Mouse (Mus musculus) T-helper 17 cell (primary cell): Measurements from ENCODE around the gene Anapc4.

ENCODE experiments used
- in situ Hi-C, 2 experiments: fragments of 300-600 bp; cut with MboI, MseI; formaldehyde crosslinking; loops; 1 replicate in 1 of 2; 2 replicates in 1 of 2; pipeline ENCODE4 v1.15.1; 2025; ENCODE audit warnings: high pct_unique_total_duplicates in 2 of 2

Gene Anapc4

GRCm38 (mm10) chr5:52866361-52867155 is 32.7 kb downstream of the Anapc4 start:
- in situ Hi-C loops, result no loop called here

- in situ Hi-C loops, result no loop called here
Measured at GRCm38 (mm10) chr5:52868918-52869703, 35.3 kb downstream of the Anapc4 start.

GRCm38 (mm10) chr5:52871461-52871860 is 37.6 kb downstream of the Anapc4 start:
- in situ Hi-C loops, result loop anchor here in 1 of 2 experiments (5.0 to 10.0 kb wide), 2 partner anchors 383 to 811 kb away; no protein-coding TSS in a partner anchor

GRCm38 (mm10) chr5:52871986-52872385 is 38.2 kb downstream of the Anapc4 start:
- in situ Hi-C loops, result loop anchor here in 1 of 2 experiments (5.0 to 10.0 kb wide), 2 partner anchors 383 to 810 kb away; no protein-coding TSS in a partner anchor

GRCm38 (mm10) chr5:52878847-52879246 is 45.0 kb downstream of the Anapc4 start:
- in situ Hi-C loops, result loop anchor here in 1 of 2 experiments (10.0 to 25.0 kb wide), 2 partner anchors 233 to 376 kb away; no protein-coding TSS in a partner anchor

- in situ Hi-C loops, result loop anchor here (5.0 to 25.0 kb wide), 3 partner anchors 232 to 375 kb away; no protein-coding TSS in a partner anchor
Measured at GRCm38 (mm10) chr5:52879926-52880325, 46.1 kb downstream of the Anapc4 start.

GRCm38 (mm10) chr5:52882446-52882845 is 48.6 kb downstream of the Anapc4 start:
- in situ Hi-C loops, result loop anchor here (5.0 to 25.0 kb wide), 2 partner anchors 230 to 245 kb away; no protein-coding TSS in a partner anchor

GRCm38 (mm10) chr5:52887085-52887484 is 53.3 kb downstream of the Anapc4 start:
- in situ Hi-C loops, result loop anchor here in 1 of 2 experiments (25.0 kb wide), 1 partner anchor 225 kb away; no protein-coding TSS in a partner anchor

GRCm38 (mm10) chr5:52889919-52890318 is 56.1 kb downstream of the Anapc4 start:
- in situ Hi-C loops, result loop anchor here in 1 of 2 experiments (25.0 kb wide), 1 partner anchor 222 kb away; no protein-coding TSS in a partner anchor

GRCm38 (mm10) chr5:52891949-52892835 is 58.4 kb downstream of the Anapc4 start:
- in situ Hi-C loops, result loop anchor here in 1 of 2 experiments (25.0 kb wide), 1 partner anchor 220 kb away; no protein-coding TSS in a partner anchor

- in situ Hi-C loops, result loop anchor here in 1 of 2 experiments (25.0 kb wide), 1 partner anchor 218 kb away; no protein-coding TSS in a partner anchor
Measured at GRCm38 (mm10) chr5:52893938-52894337, 60.1 kb downstream of the Anapc4 start.

GRCm38 (mm10) chr5:52904246-52904645 is 70.4 kb downstream of the Anapc4 start:
- in situ Hi-C loops, result no loop called here

GRCm38 (mm10) chr5:52904671-52905070 is 70.9 kb downstream of the Anapc4 start:
- in situ Hi-C loops, result no loop called here

GRCm38 (mm10) chr5:52908246-52908645 is 74.4 kb downstream of the Anapc4 start:
- in situ Hi-C loops, result no loop called here

- in situ Hi-C loops, result no loop called here
Measured at GRCm38 (mm10) chr5:52910159-52910591, 76.4 kb downstream of the Anapc4 start.

- in situ Hi-C loops, result no loop called here
Measured at GRCm38 (mm10) chr5:52911286-52911870, 77.6 kb downstream of the Anapc4 start.

GRCm38 (mm10) chr5:52913711-52914110 is 79.9 kb downstream of the Anapc4 start:
- in situ Hi-C loops, result no loop called here

GRCm38 (mm10) chr5:52916186-52916585 is 82.4 kb downstream of the Anapc4 start:
- in situ Hi-C loops, result no loop called here
